Mouse (Mus musculus): ENCODE data around the gene Tubb3.
"Not testable (repeated sequence)": the region's sequence is repeated elsewhere in the genome, so short reads cannot be mapped to it uniquely, and the experiment has no call there.

Gene Tubb3

GRCm38 (mm10) chr8:123431616-123432365, 20.6 kb downstream of the Tubb3 start:
- DNase-seq (ENCODE audit: low spot score), result no peak

GRCm38 (mm10) chr8:123432381-123432780, 21.2 kb downstream of the Tubb3 start:
- no peak for DNase-seq (ENCODE audit: low spot score)

- DNase-seq (ENCODE audit: low spot score), result not testable (repeated sequence)
Measured at GRCm38 (mm10) chr8:123433241-123433974, 22.2 kb downstream of the Tubb3 start.

GRCm38 (mm10) chr8:123441788-123442187, 30.6 kb downstream of the Tubb3 start:
- no peak for DNase-seq (ENCODE audit: low spot score)

- no peak for DNase-seq (ENCODE audit: low spot score)
Measured at GRCm38 (mm10) chr8:123442351-123442750, 31.1 kb downstream of the Tubb3 start.

GRCm38 (mm10) chr8:123442871-123443575, 31.8 kb downstream of the Tubb3 start:
- DNase-seq (ENCODE audit: low spot score), result peak; percentile 88

GRCm38 (mm10) chr8:123443576-123443921, 32.3 kb downstream of the Tubb3 start:
- DNase-seq (ENCODE audit: low spot score), result peak; percentile 21

- DNase-seq (ENCODE audit: low spot score), result no peak
Measured at GRCm38 (mm10) chr8:123444131-123444530, 32.9 kb downstream of the Tubb3 start.

GRCm38 (mm10) chr8:123445981-123446380, 34.8 kb downstream of the Tubb3 start:
- peak; percentile 1 for DNase-seq (ENCODE audit: low spot score)

GRCm38 (mm10) chr8:123446799-123447198, 35.6 kb downstream of the Tubb3 start:
- DNase-seq (ENCODE audit: low spot score), result peak; percentile 1

GRCm38 (mm10) chr8:123450783-123451182, 39.6 kb downstream of the Tubb3 start:
- peak; percentile 1 for DNase-seq (ENCODE audit: low spot score)

- not testable (repeated sequence) for DNase-seq (ENCODE audit: low spot score)
Measured at GRCm38 (mm10) chr8:123451747-123452146, 40.5 kb downstream of the Tubb3 start.

- peak; percentile 22 for DNase-seq (ENCODE audit: low spot score)
Measured at GRCm38 (mm10) chr8:123452149-123452548, 40.9 kb downstream of the Tubb3 start.

GRCm38 (mm10) chr8:123453291-123453690, 42.1 kb downstream of the Tubb3 start:
- DNase-seq (ENCODE audit: low spot score), result no peak

GRCm38 (mm10) chr8:123453951-123454350, 42.7 kb downstream of the Tubb3 start:
- DNase-seq (ENCODE audit: low spot score), result no peak

- no peak for DNase-seq (ENCODE audit: low spot score)
Measured at GRCm38 (mm10) chr8:123454559-123454958, 43.3 kb downstream of the Tubb3 start.

- peak; percentile 34 for DNase-seq (ENCODE audit: low spot score)
Measured at GRCm38 (mm10) chr8:123463651-123464050, 52.4 kb downstream of the Tubb3 start.

- DNase-seq (ENCODE audit: low spot score), result no peak
Measured at GRCm38 (mm10) chr8:123467476-123467875, 56.3 kb downstream of the Tubb3 start.

Measured in adipocyte (in vitro differentiated cells).